Mouse (Mus musculus) v-Abl transformed pro-B cells (cell line): Measurements from ENCODE around the gene Dzip1l.
"Not testable (repeated sequence)": the region's sequence is repeated elsewhere in the genome, so short reads cannot be mapped to it uniquely, and the experiment has no call there.

Source experiments
- in situ Hi-C, 2 experiments: fragments of 400-800 bp; cut with MboI; formaldehyde crosslinking; loops; one replicate each; pipeline ENCODE4 v1.15.1; 2025; ENCODE audit not compliant: unreplicated experiment in 2 of 2

The Dzip1l gene

DNA sequence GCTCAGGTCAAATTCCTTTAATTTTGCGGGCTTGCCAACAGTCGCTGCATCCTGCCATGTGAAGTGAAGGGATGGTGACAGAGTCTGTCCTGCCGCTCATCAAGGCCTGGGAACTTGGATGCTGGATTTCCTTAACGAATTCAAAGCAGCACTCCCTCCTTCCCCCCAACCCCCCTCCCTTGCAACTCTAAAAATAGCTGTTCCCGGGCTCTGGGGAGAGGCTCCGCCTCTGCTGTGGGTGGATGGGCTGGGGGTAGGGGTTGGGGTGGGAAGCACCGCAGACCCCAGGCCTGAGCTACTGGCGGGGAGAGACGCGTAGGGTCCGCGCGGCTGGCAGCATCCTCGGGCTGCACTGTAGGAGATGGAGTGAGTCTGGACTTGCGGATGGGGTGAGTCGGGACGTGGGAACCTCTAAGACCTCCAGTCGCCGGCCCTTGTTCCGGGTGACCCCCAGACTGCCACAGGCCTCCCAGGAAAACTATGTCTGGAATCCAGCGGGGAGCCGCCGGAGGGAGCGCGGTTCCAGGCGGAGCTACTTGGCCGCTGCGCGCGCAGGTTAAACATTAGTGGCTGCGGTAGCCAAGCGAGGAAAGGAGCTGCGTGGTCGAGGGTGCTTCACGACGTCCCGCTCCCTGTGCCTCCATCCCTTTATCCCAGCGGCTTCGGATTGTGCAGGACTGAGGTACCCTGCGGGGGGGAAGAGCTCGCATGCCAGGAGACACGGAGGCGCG lies at the start of gene Dzip1l:
TSS of gene Dzip1l (plus strand) at position 216 of the 731 bp plus-strand sequence.
- in situ Hi-C loops, result no loop called here

- in situ Hi-C loops, result loop anchor here in 1 of 2 experiments (5.0 kb wide), 2 partner anchors 118 to 518 kb away; no protein-coding TSS in a partner anchor
Observed at GRCm38 (mm10) chr9:99580655-99581054, 48.6 kb upstream of the Dzip1l start.

GRCm38 (mm10) chr9:99587505-99588202 lies 41.6 kb upstream of the Dzip1l start:
- in situ Hi-C loops, result no loop called here

GRCm38 (mm10) chr9:99591144-99591543 lies 38.2 kb upstream of the Dzip1l start:
- in situ Hi-C loops, result no loop called here

DNA sequence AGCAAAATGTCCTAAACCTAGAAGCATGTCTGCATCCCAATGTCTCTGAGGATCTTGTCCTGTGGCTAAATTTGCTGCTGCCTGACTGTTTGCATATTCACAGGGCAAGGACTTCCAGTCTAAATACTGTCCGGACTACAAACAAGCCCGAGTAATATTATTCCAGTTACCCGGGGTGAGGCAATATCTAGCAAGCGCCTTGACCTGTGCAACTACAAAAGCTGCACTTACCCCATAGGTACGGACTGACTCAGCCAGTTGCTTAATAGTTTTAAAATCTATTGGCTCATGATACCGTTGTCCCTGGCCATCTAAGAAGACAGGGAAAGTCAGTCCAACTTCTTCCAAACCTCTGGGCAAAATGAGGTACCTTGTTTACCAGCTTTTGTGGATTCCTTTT lies 30.2 kb upstream of the Dzip1l start:
- in situ Hi-C loops, result not testable (repeated sequence)

GRCm38 (mm10) chr9:99603566-99603965 lies 25.7 kb upstream of the Dzip1l start:
- in situ Hi-C loops, result loop anchor here in 1 of 2 experiments (25.0 kb wide), 1 partner anchor 1584 kb away; no protein-coding TSS in a partner anchor

- in situ Hi-C loops, result loop anchor here in 1 of 2 experiments (25.0 kb wide), 1 partner anchor 1575 kb away; no protein-coding TSS in a partner anchor
Observed at GRCm38 (mm10) chr9:99612202-99612601, 17.1 kb upstream of the Dzip1l start, which contains the start of gene A4gnt. TSS of gene A4gnt (plus strand) at chr9:99612502.

DNA sequence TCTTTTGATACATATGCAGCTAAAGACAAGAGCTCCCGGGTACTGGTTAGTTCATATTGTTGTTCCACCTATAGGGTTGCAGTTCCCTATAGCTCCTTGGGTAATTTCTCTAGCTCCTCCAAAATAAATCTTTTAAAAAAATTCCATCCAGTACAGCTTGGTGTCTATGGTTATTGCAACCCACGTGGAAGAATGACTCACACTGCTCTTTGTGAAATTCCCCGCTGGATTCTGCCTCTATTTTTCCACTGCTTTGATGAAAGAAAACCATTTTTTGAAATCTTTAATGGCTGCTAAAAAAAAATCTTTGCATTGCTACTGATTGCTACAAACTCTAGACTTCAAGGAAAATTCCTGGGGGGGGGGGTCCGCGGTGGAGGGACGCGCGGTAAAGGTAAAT lies 9.6 kb upstream of the Dzip1l start:
- in situ Hi-C loops, result loop anchor here in 1 of 2 experiments (25.0 kb wide), 1 partner anchor 1568 kb away; no protein-coding TSS in a partner anchor

- in situ Hi-C loops, result loop anchor here in 1 of 2 experiments (25.0 kb wide), 1 partner anchor 1567 kb away; no protein-coding TSS in a partner anchor
Observed at GRCm38 (mm10) chr9:99620196-99620595, 9.1 kb upstream of the Dzip1l start.

DNA sequence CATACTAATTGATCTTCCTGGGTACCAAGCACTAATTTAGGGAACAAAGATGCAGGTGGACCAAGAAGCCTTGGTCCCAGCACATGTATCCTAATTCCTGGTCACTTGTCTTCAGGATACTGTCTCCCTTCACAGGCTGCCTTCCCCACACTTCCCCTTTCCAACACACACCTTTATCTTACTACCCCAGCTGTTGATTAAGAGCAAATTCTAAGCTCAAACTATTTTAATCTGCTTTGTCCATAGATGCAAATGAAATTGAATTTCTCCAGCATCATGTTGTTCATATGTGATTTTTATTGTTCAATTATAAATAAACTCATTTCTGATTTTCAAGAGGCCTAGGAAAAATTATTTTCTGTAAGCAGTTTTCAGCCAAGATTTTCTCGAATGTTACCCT lies 7.3 kb upstream of the Dzip1l start:
- in situ Hi-C loops, result loop anchor here in 1 of 2 experiments (25.0 kb wide), 1 partner anchor 1565 kb away; no protein-coding TSS in a partner anchor

DNA sequence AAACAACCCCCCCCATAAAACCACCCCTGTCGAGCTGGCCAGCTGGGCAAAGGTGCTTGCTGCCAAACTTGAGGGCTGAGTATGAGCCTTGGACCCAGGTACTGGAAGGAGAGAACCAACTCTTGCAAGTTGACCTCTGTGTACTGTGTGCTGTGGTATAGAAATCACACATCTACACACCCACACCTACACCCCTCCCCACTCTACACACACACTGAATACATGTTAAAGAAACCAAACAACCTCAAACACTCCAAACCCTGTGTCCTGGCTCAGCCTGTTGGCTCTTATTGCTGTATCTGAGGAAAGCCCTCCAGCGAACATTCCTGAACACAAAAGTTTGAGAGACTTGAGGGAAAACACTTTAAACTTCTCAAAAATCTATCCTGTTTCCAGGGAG lies 6.3 kb upstream of the Dzip1l start:
- in situ Hi-C loops, result loop anchor here in 1 of 2 experiments (25.0 kb wide), 1 partner anchor 1564 kb away; no protein-coding TSS in a partner anchor

GRCm38 (mm10) chr9:99624117-99624516 lies 5.2 kb upstream of the Dzip1l start:
- in situ Hi-C loops, result loop anchor here in 1 of 2 experiments (25.0 kb wide), 1 partner anchor 1563 kb away; no protein-coding TSS in a partner anchor

DNA sequence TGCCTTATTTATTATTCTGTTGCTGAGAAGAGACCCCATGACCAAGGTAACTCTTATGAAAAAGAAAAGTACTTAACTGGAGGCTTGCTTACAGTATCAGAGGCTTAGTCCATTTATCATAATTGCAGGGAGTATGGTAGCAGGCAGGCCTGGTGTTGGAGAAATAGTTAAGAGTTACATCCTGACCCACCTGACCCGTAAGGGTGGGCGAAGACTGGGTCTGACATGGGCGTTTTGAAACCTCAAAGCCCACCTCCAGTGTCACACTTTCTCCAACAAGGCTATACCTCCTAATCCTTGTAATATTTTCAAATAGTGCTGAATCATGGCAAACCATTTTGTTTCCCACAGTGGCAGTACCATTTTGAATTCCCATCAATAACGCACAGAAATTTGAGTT lies 715 bp upstream of the Dzip1l start:
- in situ Hi-C loops, result no loop called here

DNA sequence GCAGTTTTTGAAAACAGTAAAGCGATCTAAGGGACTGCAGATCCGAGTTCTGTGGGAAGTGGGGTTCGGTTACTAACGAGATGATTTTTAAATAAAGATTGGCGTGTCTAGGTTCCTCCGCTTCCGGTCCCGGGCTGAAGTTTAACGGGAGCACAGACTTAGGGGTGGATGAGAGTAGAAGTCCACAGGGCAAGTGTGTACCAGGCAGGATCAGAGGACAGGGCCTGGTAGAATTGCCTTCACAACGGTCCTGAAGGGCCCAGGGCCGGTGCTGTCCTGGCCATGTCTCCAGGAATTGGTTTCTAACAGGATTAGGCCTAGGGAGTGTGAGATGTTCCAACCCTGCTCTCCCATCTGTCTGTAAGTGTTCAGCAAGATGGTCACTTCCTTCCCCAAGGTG lies 775 bp downstream of the Dzip1l start:
- in situ Hi-C loops, result no loop called here

- in situ Hi-C loops, result no loop called here
Observed at GRCm38 (mm10) chr9:99630528-99631125, 1.3 kb downstream of the Dzip1l start.

- in situ Hi-C loops, result no loop called here
Observed at GRCm38 (mm10) chr9:99631781-99632180, 2.5 kb downstream of the Dzip1l start.

DNA sequence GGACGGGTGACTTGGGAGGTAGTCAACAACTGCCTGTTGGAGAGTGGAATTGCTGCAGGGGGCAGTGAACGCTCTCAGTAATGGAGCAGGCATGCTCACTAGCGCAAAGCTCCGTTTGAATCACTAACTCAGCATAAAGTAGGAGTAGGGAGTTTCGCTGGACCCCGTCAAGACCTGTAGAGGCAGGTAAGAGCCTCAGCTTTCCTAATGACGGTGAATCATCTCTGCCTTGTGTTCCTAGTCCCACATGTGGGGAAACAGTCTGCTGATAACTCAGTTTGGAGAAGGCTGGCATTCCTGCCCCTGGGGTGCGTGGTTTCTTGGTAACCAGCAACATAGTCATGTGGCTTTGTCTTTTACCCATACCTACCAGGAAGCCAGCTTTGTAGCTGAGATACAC lies 3.0 kb downstream of the Dzip1l start:
- in situ Hi-C loops, result no loop called here

DNA sequence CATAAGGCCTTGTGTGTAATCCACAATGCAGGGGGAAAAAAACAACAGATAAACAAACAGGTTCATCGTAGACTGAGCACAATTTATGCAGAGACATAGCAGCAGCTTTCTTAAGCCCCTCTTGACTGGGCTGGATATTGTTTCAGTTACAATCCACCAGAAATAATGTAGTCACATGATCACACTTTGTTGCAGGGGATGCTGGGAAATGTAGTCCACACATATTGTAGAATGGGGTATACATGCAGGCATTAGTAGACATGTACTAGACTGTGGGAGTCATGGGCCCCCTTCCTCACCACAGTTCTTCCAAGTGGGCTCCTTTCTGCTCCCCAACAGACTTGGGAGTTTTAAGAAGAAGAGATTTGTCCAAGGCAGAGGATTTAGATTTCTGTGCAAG lies 7.5 kb downstream of the Dzip1l start:
- in situ Hi-C loops, result no loop called here

GRCm38 (mm10) chr9:99637227-99637626 lies 7.9 kb downstream of the Dzip1l start:
- in situ Hi-C loops, result no loop called here

- in situ Hi-C loops, result no loop called here
Observed at GRCm38 (mm10) chr9:99637736-99638135, 8.4 kb downstream of the Dzip1l start.

DNA sequence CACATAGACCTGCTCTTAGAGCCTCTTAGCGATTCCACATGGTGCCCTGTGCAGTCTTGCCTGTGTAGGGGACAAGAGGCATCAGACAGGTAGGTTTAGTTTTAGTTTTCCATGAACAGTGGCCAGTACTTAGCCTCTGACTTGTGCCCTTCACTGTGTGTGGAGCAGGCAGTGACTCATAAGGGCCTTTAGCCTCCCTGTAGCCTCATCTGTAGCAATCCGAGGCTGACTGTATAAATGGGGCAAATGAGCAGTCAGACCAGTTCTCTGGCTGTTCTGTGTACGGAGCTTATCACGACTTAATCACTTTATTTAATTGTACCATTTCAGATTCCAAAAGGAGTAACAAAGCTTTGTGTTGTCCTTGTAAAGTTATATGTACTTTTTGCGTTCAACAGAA lies 10.7 kb downstream of the Dzip1l start:
- in situ Hi-C loops, result no loop called here
